Mouse (Mus musculus): ENCODE results near the gene Bzw1. TPM values are rescaled to one million over a fixed set of nuclear protein-coding genes. Genes with fewer than 3 reads are reported as not detected.

Gene Bzw1
- total RNA-seq, 1 experiment from 2014 or later, result 180 TPM

GRCm38 (mm10) chr1:58393284-58394195 is 842 bp downstream of the Bzw1 start:
- peak; percentile 52 for ATAC-seq (replicated peaks; ENCODE audit: insufficient number of reproducible peaks, low FRiP score, low TSS enrichment, poor library complexity, severe bottlenecking)

- no peak for ATAC-seq (replicated peaks; ENCODE audit: insufficient number of reproducible peaks, low FRiP score, low TSS enrichment, poor library complexity, severe bottlenecking)
Observed at GRCm38 (mm10) chr1:58395341-58395740, 2.6 kb downstream of the Bzw1 start.

GRCm38 (mm10) chr1:58396179-58396578 is 3.5 kb downstream of the Bzw1 start:
- ATAC-seq (replicated peaks; ENCODE audit: insufficient number of reproducible peaks, low FRiP score, low TSS enrichment, poor library complexity, severe bottlenecking), result no peak

- ATAC-seq (replicated peaks; ENCODE audit: insufficient number of reproducible peaks, low FRiP score, low TSS enrichment, poor library complexity, severe bottlenecking), result no peak
Observed at GRCm38 (mm10) chr1:58397731-58398130, 5.0 kb downstream of the Bzw1 start.

GRCm38 (mm10) chr1:58401396-58401795 is 8.7 kb downstream of the Bzw1 start:
- ATAC-seq (replicated peaks; ENCODE audit: insufficient number of reproducible peaks, low FRiP score, low TSS enrichment, poor library complexity, severe bottlenecking), result no peak

GRCm38 (mm10) chr1:58403745-58404144 is 11.0 kb downstream of the Bzw1 start:
- ATAC-seq (replicated peaks; ENCODE audit: insufficient number of reproducible peaks, low FRiP score, low TSS enrichment, poor library complexity, severe bottlenecking), result no peak

GRCm38 (mm10) chr1:58407321-58407720 is 14.6 kb downstream of the Bzw1 start:
- ATAC-seq (replicated peaks; ENCODE audit: insufficient number of reproducible peaks, low FRiP score, low TSS enrichment, poor library complexity, severe bottlenecking), result no peak

- ATAC-seq (replicated peaks; ENCODE audit: insufficient number of reproducible peaks, low FRiP score, low TSS enrichment, poor library complexity, severe bottlenecking), result no peak
Observed at GRCm38 (mm10) chr1:58408141-58408540, 15.4 kb downstream of the Bzw1 start.

- no peak for ATAC-seq (replicated peaks; ENCODE audit: insufficient number of reproducible peaks, low FRiP score, low TSS enrichment, poor library complexity, severe bottlenecking)
Observed at GRCm38 (mm10) chr1:58409553-58410197, 17.0 kb downstream of the Bzw1 start.

- ATAC-seq (replicated peaks; ENCODE audit: insufficient number of reproducible peaks, low FRiP score, low TSS enrichment, poor library complexity, severe bottlenecking), result no peak
Observed at GRCm38 (mm10) chr1:58410198-58410588, 17.5 kb downstream of the Bzw1 start.

- no peak for ATAC-seq (replicated peaks; ENCODE audit: insufficient number of reproducible peaks, low FRiP score, low TSS enrichment, poor library complexity, severe bottlenecking)
Observed at GRCm38 (mm10) chr1:58410776-58411175, 18.1 kb downstream of the Bzw1 start.

GRCm38 (mm10) chr1:58415442-58415841 is 22.7 kb downstream of the Bzw1 start:
- ATAC-seq (replicated peaks; ENCODE audit: insufficient number of reproducible peaks, low FRiP score, low TSS enrichment, poor library complexity, severe bottlenecking), result no peak

- 0 out of 2 replicates have a peak, but pooled peaks have one; percentile 48 for ATAC-seq (replicated peaks; ENCODE audit: insufficient number of reproducible peaks, low FRiP score, low TSS enrichment, poor library complexity, severe bottlenecking)
Observed at GRCm38 (mm10) chr1:58416048-58416447, 23.4 kb downstream of the Bzw1 start.

- no peak for ATAC-seq (replicated peaks; ENCODE audit: insufficient number of reproducible peaks, low FRiP score, low TSS enrichment, poor library complexity, severe bottlenecking)
Observed at GRCm38 (mm10) chr1:58420032-58420431, 27.3 kb downstream of the Bzw1 start.

- ATAC-seq (replicated peaks; ENCODE audit: insufficient number of reproducible peaks, low FRiP score, low TSS enrichment, poor library complexity, severe bottlenecking), result no peak
Observed at GRCm38 (mm10) chr1:58420961-58421360, 28.3 kb downstream of the Bzw1 start.

- ATAC-seq (replicated peaks; ENCODE audit: insufficient number of reproducible peaks, low FRiP score, low TSS enrichment, poor library complexity, severe bottlenecking), result peak; percentile 77
Observed at GRCm38 (mm10) chr1:58422879-58423278, 30.2 kb downstream of the Bzw1 start.

GRCm38 (mm10) chr1:58423371-58424248 is 30.9 kb downstream of the Bzw1 start, which contains the start of gene Clk1:
Gene Clk1 (minus strand): TSS chr1:58424066.
- ATAC-seq (replicated peaks; ENCODE audit: insufficient number of reproducible peaks, low FRiP score, low TSS enrichment, poor library complexity, severe bottlenecking), result peak; percentile 87

- no peak for ATAC-seq (replicated peaks; ENCODE audit: insufficient number of reproducible peaks, low FRiP score, low TSS enrichment, poor library complexity, severe bottlenecking)
Observed at GRCm38 (mm10) chr1:58424551-58424950, 31.9 kb downstream of the Bzw1 start.

GRCm38 (mm10) chr1:58444691-58445090 is 52.0 kb downstream of the Bzw1 start:
- no peak for ATAC-seq (replicated peaks; ENCODE audit: insufficient number of reproducible peaks, low FRiP score, low TSS enrichment, poor library complexity, severe bottlenecking)

Data from monocyte, adult 5-6 weeks (primary cell).